Mouse (Mus musculus) spleen, adult 12 weeks (tissue): ENCODE results near the gene Fhdc1.

Experiments used
- DNase-seq: peaks from one replicate; pipeline ENCODE4 v3.0.0; 2022; ENCODE audit warnings: low spot score

Gene Fhdc1

GRCm38 (mm10) chr3:84474398-84474797, 5.8 kb downstream of the Fhdc1 start:
- no peak for DNase-seq

GRCm38 (mm10) chr3:84472955-84473354, 7.3 kb downstream of the Fhdc1 start:
- no peak for DNase-seq

- no peak for DNase-seq
Observed at GRCm38 (mm10) chr3:84472527-84472926, 7.7 kb downstream of the Fhdc1 start.

GRCm38 (mm10) chr3:84471146-84471545, 9.1 kb downstream of the Fhdc1 start:
- peak; percentile 67 for DNase-seq

- DNase-seq, result no peak
Observed at GRCm38 (mm10) chr3:84468111-84468453, 12.1 kb downstream of the Fhdc1 start.

- DNase-seq, result no peak
Observed at GRCm38 (mm10) chr3:84467419-84468110, 12.7 kb downstream of the Fhdc1 start.

- DNase-seq, result no peak
Observed at GRCm38 (mm10) chr3:84465822-84466500, 14.3 kb downstream of the Fhdc1 start.

GRCm38 (mm10) chr3:84461687-84462086, 18.5 kb downstream of the Fhdc1 start:
- DNase-seq, result no peak

GRCm38 (mm10) chr3:84460952-84461351, 19.3 kb downstream of the Fhdc1 start:
- peak; percentile 47 for DNase-seq

- no peak for DNase-seq
Observed at GRCm38 (mm10) chr3:84460499-84460898, 19.7 kb downstream of the Fhdc1 start.

GRCm38 (mm10) chr3:84455733-84456417, 24.4 kb downstream of the Fhdc1 start:
- DNase-seq, result peak; percentile 63

GRCm38 (mm10) chr3:84450651-84451050, 29.6 kb downstream of the Fhdc1 start:
- DNase-seq, result no peak

GRCm38 (mm10) chr3:84449015-84449414, 31.2 kb downstream of the Fhdc1 start:
- DNase-seq, result no peak

GRCm38 (mm10) chr3:84447803-84448202, 32.4 kb downstream of the Fhdc1 start:
- DNase-seq, result no peak

- DNase-seq, result no peak
Observed at GRCm38 (mm10) chr3:84445838-84446237, 34.4 kb downstream of the Fhdc1 start.

- no peak for DNase-seq
Observed at GRCm38 (mm10) chr3:84442890-84443289, 37.3 kb downstream of the Fhdc1 start.

- DNase-seq, result no peak
Observed at GRCm38 (mm10) chr3:84439431-84440210, 40.6 kb downstream of the Fhdc1 start.

- DNase-seq, result no peak
Observed at GRCm38 (mm10) chr3:84438840-84439239, 41.4 kb downstream of the Fhdc1 start.

- DNase-seq, result no peak
Observed at GRCm38 (mm10) chr3:84438118-84438517, 42.1 kb downstream of the Fhdc1 start.

GRCm38 (mm10) chr3:84436947-84437346, 43.3 kb downstream of the Fhdc1 start:
- no peak for DNase-seq

GRCm38 (mm10) chr3:84435288-84436043, 44.8 kb downstream of the Fhdc1 start:
- no peak for DNase-seq
